Mouse (Mus musculus) G1E (cell line): ENCODE results near the gene Cdh6. TPM values are rescaled to one million over a fixed set of nuclear protein-coding genes. Genes with fewer than 3 reads are reported as not detected.

ENCODE experiments used
- ATAC-seq: 2 replicates; pipeline ENCODE4 v1.8.0; 2016; ENCODE audit warnings: mild to moderate bottlenecking; ENCODE audit not compliant: insufficient number of reproducible peaks, poor library complexity, low FRiP score, severe bottlenecking; ENCODE audit errors: extremely low read depth
- DNase-seq: peaks from one replicate; pipeline ENCODE4 v3.0.0; 2012; ENCODE audit warnings: low spot score
- H3K27me3 ChIP-seq: 2 replicates; pipeline ENCODE4 v1.6.1; 2012; ENCODE audit warnings: mild to moderate bottlenecking, low read length, inconsistent platforms; ENCODE audit not compliant: insufficient read depth
- H3K36me3 ChIP-seq: replicated peaks from 2 replicates; pipeline ENCODE3; 2012; ENCODE audit warnings: mild to moderate bottlenecking, inconsistent platforms
- H3K4me1 ChIP-seq: 2 replicates; pipeline ENCODE4 v1.6.1; 2012; ENCODE audit warnings: low read depth, low read length, inconsistent platforms, mixed read lengths; ENCODE audit not compliant: insufficient read depth
- H3K4me3 ChIP-seq: 2 replicates; pipeline ENCODE4 v1.5.1; 2012; ENCODE audit warnings: low read depth, mild to moderate bottlenecking, inconsistent platforms, low read length, moderate library complexity, mixed read lengths
- H3K9me3 ChIP-seq: replicated peaks from 2 replicates; pipeline ENCODE4 v1.6.1; 2012; ENCODE audit warnings: inconsistent platforms
- CTCF ChIP-seq: IDR thresholded peaks from 2 replicates; pipeline ENCODE4 v1.5.1; 2012; ENCODE audit warnings: low read depth, low read length, inconsistent platforms, mixed read lengths
- GATA1 ChIP-seq: IDR thresholded peaks from 2 replicates; pipeline ENCODE4 v1.6.1; 2012; ENCODE audit warnings: borderline replicate concordance, low read length, inconsistent platforms, mixed read lengths
- GATA2 ChIP-seq: IDR thresholded peaks from 2 replicates; pipeline ENCODE4 v1.6.1; 2012; ENCODE audit warnings: low read depth, low read length, inconsistent platforms, borderline replicate concordance
- POLR2AphosphoS5 ChIP-seq: IDR thresholded peaks from 2 replicates; pipeline ENCODE4 v1.6.1; 2012; ENCODE audit warnings: low read depth, low read length, inconsistent platforms; ENCODE audit not compliant: insufficient replicate concordance
- TAL1 ChIP-seq: conservative IDR thresholded peaks from 2 replicates; pipeline ENCODE4 v1.6.1; 2012; ENCODE audit warnings: low read depth, low read length, inconsistent platforms, mixed read lengths
- polyA plus RNA-seq: library from polyadenylated mRNA; stranded (reverse); fragments of >175 nt; gene quantifications from 2 replicates; pipeline ENCODE4 v1.2.3, GENCODE M21; 2012
- total RNA-seq, 2 experiments: library from RNA; stranded (forward) in 1 of 2; stranded (reverse) in 1 of 2; fragments of 200-1000 nt in 1 of 2; fragments of >200 nt in 1 of 2; fragmentation: Nextera tagmentation in 1 of 2; gene quantifications; 2 replicates each; pipeline ENCODE4 v1.2.3; 2014 to 2017

Gene Cdh6
- total and polyA plus RNA-seq, 3 experiments, result 0.11 TPM; not detected in 2

DNA sequence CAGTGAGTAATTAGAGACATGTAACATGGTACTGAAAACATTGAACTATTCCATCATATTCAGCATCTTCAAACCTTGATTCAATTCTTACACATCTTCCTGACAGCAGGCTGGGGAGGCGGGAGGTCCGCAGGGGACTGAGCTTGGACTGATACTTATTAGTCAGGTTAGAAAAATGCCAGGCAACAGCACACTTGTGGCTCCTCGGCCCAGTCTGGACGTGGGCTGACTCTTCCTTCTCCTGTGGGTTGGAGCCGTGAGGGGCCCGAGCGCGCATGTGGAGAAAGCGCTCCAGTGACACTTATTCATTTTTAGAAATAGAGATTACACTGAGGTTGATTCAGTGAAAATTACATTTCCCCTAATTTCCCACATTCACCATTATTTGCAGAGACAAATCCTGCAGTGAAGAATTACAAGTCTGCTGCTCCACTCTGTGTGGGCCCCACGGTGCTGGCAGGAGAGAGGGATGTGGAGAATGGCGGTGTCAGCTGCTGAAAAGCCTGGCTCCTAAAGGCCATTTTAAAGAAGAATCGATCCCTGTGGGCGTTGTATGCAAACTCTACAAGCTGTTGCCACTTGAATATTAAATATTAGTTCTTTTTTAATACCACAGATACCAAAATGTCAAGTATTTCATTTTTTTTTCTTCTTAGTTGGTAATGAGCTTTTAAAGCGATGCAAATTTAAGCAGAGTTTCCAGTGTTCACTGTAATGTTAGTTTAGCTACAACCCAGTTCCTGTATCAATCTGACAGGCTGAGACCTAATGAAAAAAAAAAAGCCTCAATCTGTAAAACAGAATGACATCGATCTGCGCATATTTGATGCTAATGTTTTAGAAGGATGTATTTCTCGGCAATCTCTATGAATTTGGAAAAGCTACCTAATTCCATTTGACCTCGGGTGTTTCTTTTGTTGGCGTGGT is 79.3 kb downstream of the Cdh6 start:
- ATAC-seq (no peak), DNase-seq (no peak)
- Histone ChIP-seq H3K9me3 (no peaks in the 10 kb centered on the region), H3K36me3 (no peaks in the 10 kb centered on the region), H3K4me1 (no peaks in the 10 kb centered on the region), H3K27me3 (peaks cover 13% of the 10 kb centered on the region), H3K4me3 (no peak overlapping the region)
- no peak for TF ChIP-seq POLR2AphosphoS5
- no peak for TF ChIP-seq TAL1
- TF ChIP-seq GATA2, result no peak
- TF ChIP-seq GATA1, result no peak
- TF ChIP-seq CTCF, result no peak

DNA sequence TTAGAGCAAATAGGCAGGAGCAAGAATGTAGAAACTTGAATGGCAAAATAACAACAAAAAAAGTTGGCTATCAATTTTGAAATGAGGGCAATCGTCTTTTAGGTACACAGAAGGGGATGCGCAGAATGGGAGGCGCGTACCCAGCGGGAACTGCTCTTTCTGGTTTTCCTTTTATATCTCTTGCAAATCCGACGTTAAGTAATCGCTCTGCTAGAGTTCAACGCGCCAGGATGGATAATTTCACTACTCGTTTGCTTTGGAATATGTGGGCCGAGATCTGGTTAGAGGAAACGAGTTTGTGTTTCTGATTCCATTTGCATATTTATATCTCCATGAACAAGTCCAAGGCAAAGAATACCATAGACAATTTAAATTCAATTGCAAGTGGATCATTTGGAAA is 81.4 kb downstream of the Cdh6 start:
- no peak overlapping the region for H3K4me3 ChIP-seq
- no peak for DNase-seq

DNA sequence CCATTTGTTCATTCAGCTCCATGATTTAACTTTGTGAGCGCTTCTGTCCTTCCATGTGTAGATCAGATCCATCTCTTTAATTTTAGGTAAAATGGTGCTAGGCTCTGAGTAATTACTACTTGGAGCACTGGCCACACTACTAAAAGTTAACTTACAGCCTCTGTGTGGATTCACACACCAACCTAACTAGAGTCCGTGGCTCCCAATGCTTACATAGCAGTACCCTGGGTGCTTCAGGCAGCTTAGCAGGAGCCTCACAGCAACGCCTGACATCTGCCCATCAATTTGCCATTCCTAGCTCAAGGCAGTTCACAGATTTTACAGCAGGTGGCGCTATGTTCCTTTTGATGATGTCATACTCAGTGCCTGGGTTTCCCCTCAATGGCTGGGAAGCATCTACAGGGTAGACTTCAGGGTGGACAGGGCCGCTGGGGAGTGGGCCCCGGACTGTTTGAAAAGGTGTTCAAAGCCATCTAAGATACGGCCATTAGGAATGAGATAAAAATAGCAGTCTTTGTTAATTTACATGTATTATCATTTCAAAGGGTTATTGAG is 84.9 kb downstream of the Cdh6 start:
- Histone ChIP-seq H3K4me3 (no peak overlapping the region), H3K4me1 (no peaks in the 10 kb centered on the region; the same call in 1 of the 2 replicates), H3K27me3 (peaks cover 8% of the 10 kb centered on the region; the same call in 1 of the 2 replicates), H3K9me3 (no peaks in the 10 kb centered on the region), H3K36me3 (no peaks in the 10 kb centered on the region)
- peak; percentile 22; the same call in 1 of the 2 replicates for ATAC-seq
- peak; percentile 18 for DNase-seq
- TF ChIP-seq TAL1 (no peak), CTCF (peak; percentile 79)

More for the DNA sequence above, 81.4 kb downstream of the Cdh6 start:
- TF ChIP-seq GATA1 (no peak), GATA2 (no peak), POLR2AphosphoS5 (no peak), CTCF (no peak), TAL1 (no peak)
- Histone ChIP-seq H3K36me3 (no peaks in the 10 kb centered on the region), H3K4me1 (no peaks in the 10 kb centered on the region; the same call in 1 of the 2 replicates), H3K9me3 (no peaks in the 10 kb centered on the region), H3K27me3 (peaks cover 12% of the 10 kb centered on the region)
- no peak for ATAC-seq

DNA sequence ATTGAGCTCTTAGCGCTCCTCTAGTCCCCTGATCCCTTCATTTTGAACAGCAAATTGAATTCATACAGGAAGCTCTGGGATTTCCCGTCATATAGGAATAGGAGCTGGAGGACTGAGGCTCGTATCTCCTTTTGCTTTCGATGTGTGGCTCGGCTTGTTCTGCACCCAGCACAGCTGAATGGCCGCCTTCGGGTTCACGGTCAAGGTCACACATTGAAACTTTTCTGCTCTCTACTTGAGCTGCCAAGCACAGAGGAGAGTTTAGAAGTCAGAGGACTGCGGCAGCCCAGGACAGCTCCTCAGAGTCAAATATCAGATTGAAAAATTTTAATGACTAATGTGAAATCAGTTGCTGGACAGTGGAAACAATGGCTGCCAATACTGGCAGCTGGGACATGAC is 88.7 kb downstream of the Cdh6 start:
- ATAC-seq, result no peak

DNA sequence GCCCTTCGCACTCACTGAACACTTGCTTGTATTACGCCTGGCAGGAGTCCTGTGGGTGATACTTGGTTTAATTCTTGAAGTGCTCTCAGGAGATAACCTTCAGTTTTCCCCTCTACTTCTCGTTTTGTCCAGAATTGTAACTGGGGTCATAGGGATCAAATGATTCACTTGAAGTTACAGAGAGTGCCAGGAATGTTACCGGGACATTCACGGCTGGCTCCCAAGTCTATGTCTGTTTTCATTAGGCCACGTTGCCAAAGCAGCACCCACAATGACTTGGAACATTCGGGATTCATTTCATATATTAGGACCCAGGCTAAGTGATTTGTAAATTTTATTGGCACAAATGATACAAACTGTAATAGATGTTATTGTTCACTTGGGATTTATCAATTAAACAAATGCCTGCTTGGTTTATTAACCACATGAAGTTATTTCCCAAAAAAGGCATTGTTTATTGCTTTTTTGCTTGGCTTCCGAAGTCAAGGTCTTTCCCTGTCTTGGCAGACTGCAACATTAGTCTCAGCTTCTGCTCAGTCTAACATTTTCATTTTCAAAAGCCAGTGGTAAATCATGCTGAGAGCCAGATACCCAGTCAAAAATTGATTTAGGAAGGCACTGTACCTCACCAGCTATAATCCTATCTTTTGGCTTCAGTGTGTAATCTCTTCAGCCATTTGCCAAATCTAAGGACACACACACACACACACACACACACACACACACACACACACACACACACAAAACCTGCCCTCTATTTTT is 96.4 kb downstream of the Cdh6 start:
- TF ChIP-seq GATA1 (no peak), CTCF (no peak), GATA2 (no peak), POLR2AphosphoS5 (no peak), TAL1 (no peak)
- no peak for ATAC-seq
- no peak for DNase-seq
- 0 out of 2 replicates have a peak, but pooled peaks cover 4% of the 10 kb centered on the region for H3K27me3 ChIP-seq
- H3K9me3 ChIP-seq, result no peaks in the 10 kb centered on the region
- H3K36me3 ChIP-seq, result no peaks in the 10 kb centered on the region
- no peak overlapping the region for H3K4me3 ChIP-seq
- no peaks in the 10 kb centered on the region for H3K4me1 ChIP-seq

More for the DNA sequence above, 88.7 kb downstream of the Cdh6 start:
- Histone ChIP-seq H3K36me3 (no peaks in the 10 kb centered on the region), H3K4me1 (no peaks in the 10 kb centered on the region; the same call in 1 of the 2 replicates), H3K9me3 (no peaks in the 10 kb centered on the region), H3K27me3 (peaks cover 6% of the 10 kb centered on the region; the same call in 1 of the 2 replicates), H3K4me3 (no peak overlapping the region)
- DNase-seq, result no peak
- no peak for TF ChIP-seq CTCF
- TF ChIP-seq GATA1, result no peak
- TF ChIP-seq GATA2, result no peak
- TF ChIP-seq TAL1, result no peak
- no peak for TF ChIP-seq POLR2AphosphoS5

DNA sequence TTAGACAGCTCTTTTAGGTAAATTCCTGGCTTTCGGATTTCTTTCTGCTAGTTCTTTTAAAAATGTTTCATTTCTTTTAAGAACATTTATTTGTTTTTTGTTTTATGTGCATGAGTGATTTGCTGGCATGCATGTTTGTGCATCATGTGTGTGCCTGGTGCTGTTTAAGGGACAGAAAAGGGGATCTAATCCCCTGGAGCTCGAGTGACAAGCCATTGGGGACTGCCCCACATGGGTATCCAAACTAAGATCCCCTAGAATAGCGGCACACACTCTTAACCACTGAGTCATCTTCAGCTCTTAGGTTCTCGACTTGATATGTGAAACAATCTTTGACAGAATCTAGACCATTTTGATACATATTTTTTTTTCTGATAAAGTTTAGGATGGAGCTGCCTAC is 99.4 kb downstream of the Cdh6 start:
- H3K36me3 ChIP-seq, result no peaks in the 10 kb centered on the region
- TF ChIP-seq POLR2AphosphoS5, result no peak
- TF ChIP-seq TAL1, result no peak
- no peak for TF ChIP-seq GATA2
- no peak for TF ChIP-seq GATA1
- no peak for TF ChIP-seq CTCF
- H3K9me3 ChIP-seq, result no peaks in the 10 kb centered on the region
- ATAC-seq (no peak), DNase-seq (no peak)
- H3K4me3 ChIP-seq, result no peak overlapping the region
- 0 out of 2 replicates have a peak, but pooled peaks cover 4% of the 10 kb centered on the region for H3K27me3 ChIP-seq
- no peaks in the 10 kb centered on the region for H3K4me1 ChIP-seq
